Mouse (Mus musculus) cerebellum, adult 11 months (tissue): ENCODE results near the gene Castor2.
A peak's percentile ranks its signal among the peaks of the same experiment; 100 is the strongest.

Experiments used
- DNase-seq: peaks from one replicate; pipeline ENCODE4 v3.0.0; 2022

Castor2 gene

DNA sequence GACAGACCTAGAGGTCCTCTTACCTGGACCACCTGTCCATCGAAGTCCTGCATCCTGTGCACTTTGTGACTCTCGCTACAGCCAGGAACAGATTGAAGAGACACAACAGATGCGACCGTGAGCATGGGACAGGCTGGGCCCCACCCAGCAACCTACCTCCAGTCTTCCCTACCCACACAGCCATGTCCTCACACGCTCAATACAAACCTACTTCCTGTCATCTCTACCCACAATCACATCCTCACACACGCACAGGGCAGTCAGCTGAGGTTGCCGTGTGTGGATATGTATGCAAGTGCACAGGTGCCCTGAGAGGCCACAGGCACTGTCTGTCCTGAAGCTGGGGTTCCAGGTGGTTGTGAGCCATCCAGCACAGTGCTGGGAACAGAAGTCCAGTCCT, 67.1 kb downstream of the Castor2 start:
- no peak for DNase-seq

DNA sequence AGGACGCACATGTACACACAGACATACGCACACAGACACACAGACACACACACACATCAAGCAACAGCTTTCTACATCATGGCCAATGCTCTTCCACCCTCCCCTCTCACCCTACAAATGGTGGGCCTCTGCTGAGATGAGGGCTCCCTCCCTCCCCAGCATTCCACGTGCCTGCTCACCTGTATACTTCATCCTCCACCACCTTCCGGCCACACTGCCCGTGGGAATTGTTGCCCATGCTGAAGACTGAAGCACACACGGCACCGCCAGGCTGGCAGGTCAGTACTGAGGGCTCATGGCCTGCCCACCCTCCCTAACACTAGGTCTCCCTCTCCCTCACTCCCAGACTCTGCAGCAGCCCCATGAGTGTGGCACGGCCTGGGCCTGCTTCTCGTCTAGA, 68.5 kb downstream of the Castor2 start:
- no peak for DNase-seq

DNA sequence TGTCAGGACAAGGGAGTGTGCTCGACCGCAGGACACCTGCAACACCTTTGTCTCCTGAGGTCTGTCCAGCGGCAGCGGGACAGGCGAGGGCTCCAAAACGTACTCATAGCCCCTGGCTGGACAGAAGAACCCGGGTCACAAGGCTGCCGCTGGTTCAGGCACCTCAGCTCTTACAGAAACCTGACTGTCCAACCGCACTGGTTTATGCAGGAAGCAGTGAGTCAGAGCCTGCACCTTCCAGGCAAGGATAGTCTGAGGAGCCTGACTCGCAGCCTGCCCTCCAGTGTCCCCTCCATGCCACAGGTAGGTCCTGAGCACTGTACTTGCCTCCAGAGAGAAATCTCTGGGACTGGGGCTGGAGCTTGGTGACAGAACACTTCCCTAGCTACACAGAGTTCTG, 69.7 kb downstream of the Castor2 start:
- DNase-seq, result no peak

DNA sequence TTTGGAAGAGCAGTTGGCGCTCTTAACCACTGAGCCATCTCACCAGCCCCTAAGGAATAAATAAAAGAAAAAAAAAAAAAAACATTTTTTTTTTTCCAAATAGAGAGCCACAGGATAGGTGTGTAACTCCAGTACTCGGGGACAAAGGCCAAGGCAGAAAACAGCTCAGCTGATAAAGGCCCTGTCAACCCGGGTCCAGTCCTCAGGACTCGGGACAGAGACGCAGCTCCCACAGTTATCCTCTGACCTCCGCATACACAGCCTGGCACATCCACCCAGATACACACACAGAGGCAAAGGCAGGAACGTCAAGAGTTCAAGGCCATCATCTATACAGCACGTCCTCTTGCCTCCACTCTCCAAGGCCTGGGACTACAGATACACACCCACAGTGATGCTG, 70.7 kb downstream of the Castor2 start:
- no peak for DNase-seq

DNA sequence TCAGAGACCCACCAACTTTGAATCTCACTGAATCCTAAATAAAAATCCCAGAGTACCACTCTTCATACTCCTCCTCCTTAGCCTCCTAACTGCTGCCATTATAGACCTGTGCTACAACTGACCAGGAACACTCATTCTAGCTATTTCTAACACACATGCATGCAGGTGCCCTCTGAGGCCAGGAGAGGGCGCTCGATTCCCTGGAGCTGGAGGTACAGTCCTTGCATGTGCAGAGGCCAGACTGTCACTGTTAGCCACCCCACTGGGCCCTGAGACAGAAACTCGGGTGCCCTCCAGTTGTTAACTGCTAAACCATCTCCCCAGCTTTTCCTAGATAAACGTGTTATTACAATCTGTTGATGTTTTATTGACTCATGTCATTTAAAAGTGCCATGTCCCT, 73.7 kb downstream of the Castor2 start:
- DNase-seq, result no peak

DNA sequence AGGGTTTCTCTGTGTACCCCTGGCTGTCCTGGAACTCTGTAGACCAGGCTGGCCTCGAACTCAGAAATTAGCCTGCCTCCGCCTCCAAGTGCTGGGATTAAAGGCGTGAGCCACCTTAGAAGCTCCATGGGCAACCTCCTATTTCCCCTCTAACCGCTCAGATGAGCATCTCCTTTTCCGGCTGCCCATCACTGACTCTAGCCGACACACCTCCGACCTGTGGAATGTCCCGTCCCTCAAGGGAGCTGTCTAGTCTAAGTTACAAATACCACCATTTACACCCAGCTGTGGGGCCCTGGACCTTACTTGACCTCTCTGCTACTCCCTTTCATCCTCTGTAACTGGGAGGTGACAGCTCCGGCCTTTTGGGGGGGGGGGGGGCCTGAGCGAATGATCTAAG, 76.2 kb downstream of the Castor2 start:
- no peak for DNase-seq

DNA sequence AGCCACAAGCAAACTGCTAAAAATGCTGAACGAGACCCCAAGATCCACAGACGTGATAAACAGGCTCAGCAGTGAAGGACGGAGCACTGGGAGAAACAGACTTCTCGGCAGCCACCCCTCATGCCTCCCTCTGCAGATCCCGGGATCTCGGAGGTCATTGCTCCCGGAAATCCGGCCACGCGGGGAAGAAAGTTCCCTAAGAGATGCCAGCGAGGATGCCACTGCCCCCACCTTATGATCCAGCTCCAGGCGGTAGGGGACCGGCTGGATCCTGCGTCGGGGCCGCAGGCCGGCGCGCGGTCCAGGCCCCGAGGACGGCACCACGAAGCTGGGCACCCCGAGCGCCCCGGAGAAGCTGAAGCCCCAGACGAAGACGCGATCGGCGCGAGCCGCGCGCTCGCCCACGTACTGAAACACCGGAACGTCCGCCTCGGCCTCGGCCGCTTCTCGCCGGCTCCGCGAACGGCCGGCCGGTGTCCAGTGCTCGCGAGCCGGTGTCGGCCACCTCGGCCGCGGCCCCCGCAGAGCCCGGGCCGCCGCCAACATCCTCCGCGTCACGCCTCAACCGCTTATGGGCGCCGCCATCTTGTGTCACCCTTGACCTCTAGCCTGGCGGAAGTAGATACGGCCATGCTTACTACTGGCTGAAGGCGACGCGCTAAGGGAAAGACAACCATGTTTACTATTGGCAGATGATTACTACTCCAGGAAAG, 76.8 kb downstream of the Castor2 start, which contains the start of gene Rcc1l:
Gene Rcc1l, minus strand, starts transcription at position 606 of the 713 bp plus-strand sequence.
- peak; percentile 80 for DNase-seq

DNA sequence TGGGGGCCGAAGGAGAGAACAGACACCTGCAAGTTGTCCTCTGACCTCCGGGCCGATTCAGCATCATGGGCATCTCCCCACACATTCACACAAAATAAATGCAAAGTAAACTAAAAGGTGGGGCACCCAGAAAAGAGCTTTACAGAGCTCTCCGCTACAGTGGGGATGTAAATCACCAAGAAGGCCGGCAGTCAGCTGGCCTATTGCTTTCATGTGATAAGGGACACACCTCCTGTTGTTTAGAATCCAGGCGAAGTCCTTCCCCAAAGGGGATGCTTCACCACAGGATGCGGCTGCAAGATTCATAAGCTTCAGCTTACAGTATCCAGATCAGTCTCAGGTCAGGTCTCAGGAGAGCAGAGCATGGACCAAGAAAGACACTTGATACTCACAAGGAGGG, 79.0 kb downstream of the Castor2 start:
- no peak for DNase-seq

DNA sequence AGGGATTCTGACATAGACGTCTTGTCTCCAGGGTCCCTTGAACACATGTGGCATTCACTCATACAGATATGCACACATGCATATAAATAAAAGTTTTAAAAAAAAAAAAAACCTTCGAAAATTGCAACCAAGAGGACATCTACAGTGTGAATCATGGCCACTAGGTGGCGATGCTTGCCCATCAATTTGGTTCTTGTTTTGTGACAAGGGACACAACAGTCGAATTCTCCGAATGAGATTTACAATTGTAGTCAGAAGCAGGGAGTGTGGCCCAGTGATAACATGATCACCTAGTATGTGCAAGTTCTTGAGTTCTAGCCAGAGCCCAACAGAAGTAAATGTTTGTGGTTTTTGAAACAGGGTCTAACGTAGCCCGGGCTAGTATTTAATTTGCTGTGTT, 80.4 kb downstream of the Castor2 start:
- DNase-seq, result peak; percentile 71

DNA sequence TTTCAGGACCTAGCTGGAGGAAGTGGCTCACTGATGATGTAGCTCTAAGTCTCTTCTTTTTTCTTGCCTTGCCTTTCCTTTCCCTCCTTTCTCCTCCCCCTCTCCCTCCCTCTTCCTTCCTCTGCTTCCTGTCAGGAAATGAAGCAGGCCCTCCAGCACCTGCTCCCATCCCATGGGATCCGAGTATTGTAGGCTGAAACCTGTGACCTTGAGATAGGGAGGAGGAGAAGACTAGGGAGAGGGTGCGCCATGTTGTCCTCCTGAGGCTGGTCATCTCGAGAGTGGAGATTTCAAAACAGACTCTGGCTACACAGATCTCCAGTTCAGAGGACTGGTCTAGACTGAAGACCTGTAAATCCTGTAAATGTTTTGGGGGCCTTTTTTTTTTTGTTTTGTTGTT, 82.7 kb downstream of the Castor2 start:
- DNase-seq, result no peak

DNA sequence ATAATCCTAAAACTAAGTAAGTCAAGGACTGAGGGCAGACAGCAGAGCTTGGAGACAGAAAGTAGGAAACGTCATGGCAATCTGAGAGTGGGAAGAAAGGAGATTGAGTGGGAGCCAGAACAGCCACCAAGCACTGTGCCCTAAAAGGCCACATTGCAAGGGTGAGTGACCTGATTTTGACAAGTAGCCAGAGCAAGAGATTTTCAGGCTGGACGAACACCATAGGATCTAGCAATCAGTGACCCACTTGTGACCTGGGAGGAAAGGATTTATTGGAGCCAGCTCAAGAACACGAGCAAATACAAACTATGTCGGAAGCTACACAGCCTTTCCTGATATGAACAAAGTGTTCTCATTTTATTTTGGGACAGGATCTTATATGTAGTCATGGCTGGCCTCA, 83.2 kb downstream of the Castor2 start:
- no peak for DNase-seq

DNA sequence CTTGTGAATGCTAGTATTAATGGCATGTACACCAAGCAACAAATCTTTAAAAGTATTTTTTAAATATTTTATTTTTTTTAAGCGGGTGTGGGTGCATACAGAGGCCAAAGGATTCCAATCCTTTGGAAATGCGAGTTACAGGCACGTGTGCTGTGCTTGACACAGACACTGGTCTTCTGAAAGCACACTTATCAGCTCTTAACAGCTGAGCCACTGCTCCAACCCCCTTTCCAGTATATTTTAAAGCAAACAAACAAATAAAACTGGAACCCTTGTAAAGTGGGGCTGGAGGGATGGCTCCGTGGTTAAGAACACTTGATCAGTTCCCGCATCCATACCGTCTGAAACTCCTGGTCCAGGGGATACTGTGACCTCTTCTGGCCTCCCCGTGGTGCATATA, 83.7 kb downstream of the Castor2 start:
- DNase-seq, result no peak

DNA sequence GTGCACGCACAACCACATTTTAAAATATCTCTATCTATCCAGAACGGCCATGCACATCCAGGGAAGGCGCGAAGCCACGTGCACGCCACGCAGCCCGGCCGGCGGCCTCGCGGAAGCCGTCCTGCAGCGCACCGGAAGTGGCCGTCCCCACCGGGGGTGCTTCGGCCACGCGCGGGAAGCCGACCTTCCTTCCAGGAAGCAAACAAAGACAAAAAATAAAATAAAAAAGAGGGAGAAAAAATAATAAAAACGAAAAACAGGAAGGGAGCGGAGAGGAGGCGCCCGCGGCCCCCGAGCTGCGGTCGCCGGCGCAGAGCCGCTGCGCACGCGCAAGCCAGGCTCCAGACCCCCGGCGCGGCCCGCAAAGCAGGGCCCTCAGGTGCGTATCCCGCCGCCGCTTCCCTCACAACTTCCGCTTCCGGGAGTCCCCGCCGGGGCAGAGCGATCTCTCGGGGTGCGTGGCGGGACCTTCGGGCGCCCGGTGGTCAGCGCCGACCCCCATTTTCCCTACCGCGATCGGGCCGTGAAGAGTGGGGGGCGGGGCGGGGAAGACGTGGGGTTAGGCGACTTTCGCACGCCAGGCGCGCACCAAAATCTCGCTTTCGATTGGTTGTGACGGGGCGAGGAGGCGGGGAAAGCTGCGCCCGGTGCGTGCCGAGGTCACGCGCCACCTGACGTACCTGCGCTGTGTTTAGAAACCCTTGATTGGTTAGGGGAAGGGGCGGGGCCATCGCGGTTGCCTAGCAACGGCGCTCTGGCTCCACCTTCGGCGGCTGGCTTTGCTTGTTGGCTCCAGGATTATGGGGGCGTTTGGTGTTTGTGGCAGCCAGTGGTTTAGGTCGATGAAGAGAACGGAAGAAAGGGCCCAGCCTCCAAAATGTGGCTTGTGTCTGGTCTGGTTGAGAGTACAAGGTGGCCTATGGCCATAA, 84.6 kb downstream of the Castor2 start, which contains the start of gene Gtf2ird2:
Gene Gtf2ird2, plus strand, starts transcription at position 140 of the 929 bp plus-strand sequence.
- DNase-seq, result peak; percentile 99

DNA sequence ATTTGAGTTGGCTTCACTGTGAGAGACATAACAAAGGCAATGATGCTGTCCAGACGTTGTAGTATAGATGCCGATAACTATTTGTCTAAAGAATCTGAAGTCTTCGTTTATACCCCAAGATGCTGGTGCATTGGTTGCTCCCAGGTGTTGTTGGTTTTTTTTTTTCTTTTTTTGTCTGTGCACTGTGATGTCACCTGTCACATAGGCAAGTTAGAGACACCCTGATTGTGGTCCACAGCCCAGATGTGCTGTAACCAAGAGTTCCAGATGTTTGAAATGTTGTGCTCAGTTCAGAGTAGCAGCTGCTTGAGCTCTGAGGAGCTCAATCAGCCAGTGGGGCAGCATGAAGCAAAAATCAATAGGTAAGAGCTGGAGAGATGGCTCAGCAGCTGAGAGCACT, 86.5 kb downstream of the Castor2 start:
- no peak for DNase-seq

DNA sequence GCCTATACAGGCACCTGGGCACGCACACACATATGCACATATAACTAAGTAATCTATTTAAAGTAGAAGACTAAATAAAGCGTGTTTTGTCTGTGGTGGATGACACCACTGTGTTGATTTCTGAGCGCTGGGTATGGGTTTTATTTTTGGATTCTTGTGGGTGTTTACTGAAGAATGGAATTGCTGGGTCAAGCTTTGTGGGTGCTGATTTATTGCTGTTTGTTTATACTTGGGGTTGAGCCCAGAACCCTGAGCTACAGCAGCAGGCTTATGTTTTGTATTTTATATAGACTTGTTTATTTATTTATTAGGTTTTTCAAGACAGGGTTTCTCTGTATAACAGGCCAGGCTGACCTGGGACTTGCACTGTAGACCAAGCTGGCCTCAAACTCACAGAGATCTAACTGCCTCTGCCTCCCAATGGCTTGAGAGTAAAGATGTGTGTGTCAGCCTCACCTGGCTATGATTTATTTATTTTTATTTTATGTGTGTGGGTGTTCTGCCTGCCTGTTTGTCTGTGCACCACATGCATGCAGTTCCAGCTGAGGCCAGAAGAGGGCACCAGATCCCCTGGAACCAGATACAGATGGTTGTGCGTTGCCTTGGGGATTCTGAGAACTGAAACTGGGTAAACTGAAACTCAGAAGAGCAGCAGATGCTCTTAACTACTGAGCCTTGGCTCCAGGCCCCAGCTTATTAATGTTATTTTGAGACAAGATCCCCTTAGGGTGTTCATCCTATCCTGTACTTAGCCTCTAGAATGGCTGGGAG, 87.6 kb downstream of the Castor2 start:
- no peak for DNase-seq

DNA sequence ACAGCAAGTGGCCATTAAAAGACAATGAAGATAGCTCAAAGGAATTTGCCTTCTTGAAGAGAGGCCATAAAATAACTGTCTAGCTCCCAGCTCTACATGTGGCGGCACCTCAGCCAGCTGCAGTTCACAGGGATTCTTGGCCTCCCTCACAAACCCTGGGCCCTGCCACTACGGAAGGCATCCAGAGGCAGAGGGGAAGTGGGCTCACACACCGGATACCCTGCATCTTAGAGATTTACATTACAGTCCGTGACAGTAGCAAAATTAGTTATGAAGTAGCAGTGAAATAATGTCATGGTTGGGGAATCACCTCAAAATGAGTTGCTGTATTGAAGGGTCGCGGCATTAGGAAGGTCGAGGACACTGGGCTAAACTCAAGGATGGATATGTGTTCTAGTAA, 89.1 kb downstream of the Castor2 start:
- DNase-seq, result no peak

DNA sequence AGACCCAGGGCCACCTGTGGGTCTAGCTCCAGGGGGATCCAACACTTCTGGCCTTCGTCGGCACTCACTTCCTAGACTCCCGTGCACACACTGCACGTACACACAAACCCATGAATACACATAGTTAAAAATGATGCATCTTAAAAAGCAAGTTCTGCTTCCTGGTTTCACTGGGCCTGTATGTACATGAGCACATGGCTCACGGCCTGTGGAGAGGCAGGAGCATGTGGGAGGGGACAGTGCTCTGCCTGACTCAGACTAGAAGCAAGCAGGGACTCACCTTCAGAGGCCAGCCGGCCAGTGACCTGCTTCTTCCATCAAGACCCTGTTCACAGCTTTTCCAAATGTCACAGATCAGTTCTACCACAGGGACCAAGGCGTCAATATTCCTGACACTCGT, 94.2 kb downstream of the Castor2 start:
- DNase-seq, result no peak
